Mouse (Mus musculus): ENCODE data around the gene Tchp. TPM values are rescaled to one million over a fixed set of nuclear protein-coding genes. Genes with fewer than 3 reads are reported as not detected.

Tchp gene
- total and polyA plus RNA-seq, 2 experiments from 2014 or later = 11.2 to 14.4 TPM

DNA sequence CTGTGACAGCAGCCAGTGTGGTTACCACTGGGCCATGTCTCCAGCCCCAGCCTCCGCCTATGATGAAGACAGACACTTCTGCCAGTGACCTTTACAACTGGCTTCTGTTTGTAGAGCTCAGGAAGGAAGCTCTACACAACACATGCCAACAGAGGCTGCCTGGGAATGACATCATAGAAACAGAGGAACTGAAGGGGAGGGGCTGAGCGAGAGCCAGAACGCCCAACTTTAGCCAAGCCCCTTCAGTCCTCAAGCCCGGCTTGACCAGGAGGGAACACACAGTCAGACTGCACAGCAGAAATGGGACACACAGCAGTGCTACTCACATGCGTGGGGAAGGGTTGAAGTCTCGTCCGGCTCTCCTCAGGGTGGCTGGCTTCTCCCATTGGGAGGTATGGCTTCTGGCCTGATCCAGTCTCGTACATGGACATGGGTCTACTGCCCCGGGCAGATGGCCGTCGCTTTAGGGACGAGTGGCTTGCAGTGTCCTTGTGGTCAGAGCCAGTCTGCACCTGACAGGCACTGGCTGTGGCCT is 31.2 kb downstream of the Tchp start:
- Histone ChIP-seq H3K4me1 (ENCODE audit: insufficient read depth, low read length) (no peaks in the 10 kb centered on the region), H3K9ac (replicated peaks; ENCODE audit: low read length, poor library complexity, severe bottlenecking) (no peak overlapping the region), H3K9me3 (ENCODE audit: low read length) (no peaks in the 10 kb centered on the region), H3K27me3 (ENCODE audit: insufficient read depth, low read length) (no peaks in the 10 kb centered on the region), H3K4me2 (ENCODE audit: low read depth, low read length, poor library complexity, severe bottlenecking) (no peak overlapping the region), H3K36me3 (ENCODE audit: insufficient read depth, low read length) (peaks cover 78% of the 10 kb centered on the region), H3K4me3 (ENCODE audit: low read depth, low read length) (no peak overlapping the region), H3K27ac (ENCODE audit: low read depth, low read length) (no peak overlapping the region)
- 89% methylated on average over 12 of the region's 12 CpGs for WGBS
- DNase-seq (ENCODE audit: low spot score) (peak; percentile 21), ATAC-seq (ENCODE audit: low FRiP score) (no peak)
- TF ChIP-seq CTCF (IDR thresholded peaks at IDR 0.05) = no peak

DNA sequence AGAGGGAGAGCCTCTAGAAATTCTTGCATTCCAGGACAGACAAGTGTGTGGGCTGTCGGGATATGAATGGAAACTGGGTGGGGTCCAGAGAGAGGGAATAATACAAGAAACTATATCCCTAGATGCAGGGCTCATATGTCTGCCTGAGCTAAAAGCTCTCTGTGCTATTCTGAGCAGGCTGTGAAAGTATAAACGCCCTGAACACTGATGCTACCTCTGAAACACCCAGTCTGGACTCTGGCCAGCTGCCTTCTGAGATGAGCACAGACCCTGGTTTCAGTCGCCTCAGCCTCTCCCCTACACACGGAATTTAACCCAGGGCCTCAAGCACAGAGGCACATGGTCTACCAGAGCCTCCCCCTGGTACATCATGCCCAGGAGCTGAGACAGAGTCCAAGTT is 33.0 kb downstream of the Tchp start:
- Histone ChIP-seq H3K27me3 (ENCODE audit: insufficient read depth, low read length) (no peaks in the 10 kb centered on the region), H3K4me3 (ENCODE audit: low read depth, low read length) (no peak overlapping the region), H3K4me1 (ENCODE audit: insufficient read depth, low read length) (no peaks in the 10 kb centered on the region), H3K9ac (replicated peaks; ENCODE audit: low read length, poor library complexity, severe bottlenecking) (no peak overlapping the region), H3K27ac (ENCODE audit: low read depth, low read length) (no peak overlapping the region), H3K36me3 (ENCODE audit: insufficient read depth, low read length) (peaks cover 91% of the 10 kb centered on the region), H3K9me3 (ENCODE audit: low read length) (no peaks in the 10 kb centered on the region), H3K4me2 (ENCODE audit: low read depth, low read length, poor library complexity, severe bottlenecking) (no peak overlapping the region)
- WGBS = 68% methylated on average over 4 of the region's 4 CpGs
- ATAC-seq (ENCODE audit: low FRiP score) (no peak), DNase-seq (ENCODE audit: low spot score) (no peak)
- TF ChIP-seq CTCF (IDR thresholded peaks at IDR 0.05) = no peak

DNA sequence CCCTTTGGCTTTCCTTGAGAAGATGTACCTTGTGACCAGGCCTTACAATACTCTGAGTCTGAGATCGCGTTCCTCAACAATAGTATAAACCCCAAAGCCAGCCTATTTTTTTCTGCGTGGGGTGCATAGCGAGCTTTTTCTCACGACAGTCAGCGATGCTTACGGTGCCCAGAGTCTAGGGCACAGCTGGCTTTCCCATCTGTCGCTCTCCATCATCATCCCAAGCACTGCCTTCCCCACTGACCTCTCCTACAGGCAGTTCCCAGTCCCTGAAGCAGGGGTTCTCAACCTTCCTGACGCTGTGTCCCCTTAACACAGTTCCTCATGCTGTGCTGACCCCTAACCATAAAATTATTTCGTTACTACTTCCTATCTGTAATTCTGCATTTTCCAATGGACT is 35.0 kb downstream of the Tchp start:
- ATAC-seq (ENCODE audit: low FRiP score) = no peak
- WGBS = 94% methylated on average over 10 of the region's 10 CpGs
- H3K4me2 ChIP-seq (ENCODE audit: low read depth, low read length, poor library complexity, severe bottlenecking) = no peak overlapping the region
- H3K4me3 ChIP-seq (ENCODE audit: low read depth, low read length) = no peak overlapping the region
- no peaks in the 10 kb centered on the region for H3K9me3 ChIP-seq (ENCODE audit: low read length)
- no peak overlapping the region for H3K9ac ChIP-seq (replicated peaks; ENCODE audit: low read length, poor library complexity, severe bottlenecking)
- DNase-seq (ENCODE audit: low spot score) = no peak
- no peaks in the 10 kb centered on the region for H3K4me1 ChIP-seq (ENCODE audit: insufficient read depth, low read length)
- no peak overlapping the region for H3K27ac ChIP-seq (ENCODE audit: low read depth, low read length)
- TF ChIP-seq CTCF (IDR thresholded peaks at IDR 0.05) = no peak
- peaks cover 79% of the 10 kb centered on the region for H3K36me3 ChIP-seq (ENCODE audit: insufficient read depth, low read length)
- H3K27me3 ChIP-seq (ENCODE audit: insufficient read depth, low read length) = no peaks in the 10 kb centered on the region

DNA sequence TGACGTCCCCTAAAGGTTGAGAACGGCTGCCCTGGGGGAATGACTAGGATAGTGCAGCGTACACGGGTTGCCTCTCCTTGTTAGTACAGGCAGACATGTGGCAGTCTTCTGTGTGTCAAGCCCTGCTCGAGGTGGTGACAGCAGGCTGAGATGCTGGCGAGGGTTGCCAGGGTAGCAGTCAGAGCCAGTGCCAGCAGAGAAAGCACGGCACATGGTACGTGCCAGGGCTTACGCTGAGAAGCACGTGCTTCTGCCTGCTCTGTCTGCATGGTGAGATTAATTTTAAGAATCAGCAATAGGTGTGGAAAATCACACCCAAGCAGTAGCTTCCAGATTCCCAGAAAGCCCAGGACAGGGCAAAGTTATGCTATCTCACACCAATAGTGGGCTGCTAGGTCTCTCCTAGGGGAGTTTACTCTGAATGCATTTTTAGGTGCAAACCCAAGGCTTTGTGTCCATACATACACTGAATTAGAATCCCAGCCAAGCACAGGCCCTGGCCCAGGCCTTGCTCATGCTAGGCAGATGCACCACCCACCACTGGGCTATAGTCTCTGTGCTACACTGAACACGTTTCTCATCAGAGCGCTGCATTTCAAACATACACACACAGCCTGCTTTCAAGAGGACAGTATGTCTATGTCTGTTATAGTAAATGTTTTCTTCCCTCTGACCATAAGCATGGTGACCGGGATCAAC is 35.6 kb downstream of the Tchp start:
- no peaks in the 10 kb centered on the region for H3K27me3 ChIP-seq (ENCODE audit: insufficient read depth, low read length)
- no peaks in the 10 kb centered on the region for H3K9me3 ChIP-seq (ENCODE audit: low read length)
- H3K4me3 ChIP-seq (ENCODE audit: low read depth, low read length) = no peak overlapping the region
- no peak overlapping the region for H3K27ac ChIP-seq (ENCODE audit: low read depth, low read length)
- no peak for ATAC-seq (ENCODE audit: low FRiP score)
- TF ChIP-seq CTCF (IDR thresholded peaks at IDR 0.05) = no peak
- no peak overlapping the region for H3K9ac ChIP-seq (replicated peaks; ENCODE audit: low read length, poor library complexity, severe bottlenecking)
- no peak overlapping the region for H3K4me2 ChIP-seq (ENCODE audit: low read depth, low read length, poor library complexity, severe bottlenecking)
- peaks cover 77% of the 10 kb centered on the region for H3K36me3 ChIP-seq (ENCODE audit: insufficient read depth, low read length)
- H3K4me1 ChIP-seq (ENCODE audit: insufficient read depth, low read length) = no peaks in the 10 kb centered on the region
- 88% methylated on average over 13 of the region's 13 CpGs for WGBS
- peak; percentile 78 for DNase-seq (ENCODE audit: low spot score)

DNA sequence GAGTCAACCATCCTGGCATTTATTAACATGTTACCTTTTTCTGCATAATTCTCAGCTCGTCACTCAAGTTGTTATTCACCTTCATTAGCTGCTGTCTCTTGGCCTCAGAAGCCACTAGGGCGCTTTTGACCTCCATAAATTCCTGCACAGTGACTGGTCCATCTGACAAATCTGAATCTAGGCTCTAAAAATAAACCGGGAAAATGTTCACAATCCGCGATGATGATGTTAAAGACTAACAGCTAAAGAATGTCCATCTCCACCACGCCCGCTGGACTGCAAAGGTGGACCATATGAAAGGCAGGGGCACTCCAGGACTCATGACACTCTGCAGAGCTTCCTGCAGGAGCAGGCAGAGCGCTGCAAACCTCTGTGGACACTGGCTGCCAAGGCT is 36.1 kb downstream of the Tchp start:
- no peak for DNase-seq (ENCODE audit: low spot score)
- peaks cover 76% of the 10 kb centered on the region for H3K36me3 ChIP-seq (ENCODE audit: insufficient read depth, low read length)
- H3K4me1 ChIP-seq (ENCODE audit: insufficient read depth, low read length) = no peaks in the 10 kb centered on the region
- no peak overlapping the region for H3K27ac ChIP-seq (ENCODE audit: low read depth, low read length)
- ATAC-seq (ENCODE audit: low FRiP score) = no peak
- no peak for TF ChIP-seq CTCF (IDR thresholded peaks at IDR 0.05)
- H3K9me3 ChIP-seq (ENCODE audit: low read length) = no peaks in the 10 kb centered on the region
- WGBS = 93% methylated on average over 8 of the region's 8 CpGs
- no peaks in the 10 kb centered on the region for H3K27me3 ChIP-seq (ENCODE audit: insufficient read depth, low read length)
- no peak overlapping the region for H3K4me2 ChIP-seq (ENCODE audit: low read depth, low read length, poor library complexity, severe bottlenecking)
- H3K4me3 ChIP-seq (ENCODE audit: low read depth, low read length) = no peak overlapping the region
- no peak overlapping the region for H3K9ac ChIP-seq (replicated peaks; ENCODE audit: low read length, poor library complexity, severe bottlenecking)

DNA sequence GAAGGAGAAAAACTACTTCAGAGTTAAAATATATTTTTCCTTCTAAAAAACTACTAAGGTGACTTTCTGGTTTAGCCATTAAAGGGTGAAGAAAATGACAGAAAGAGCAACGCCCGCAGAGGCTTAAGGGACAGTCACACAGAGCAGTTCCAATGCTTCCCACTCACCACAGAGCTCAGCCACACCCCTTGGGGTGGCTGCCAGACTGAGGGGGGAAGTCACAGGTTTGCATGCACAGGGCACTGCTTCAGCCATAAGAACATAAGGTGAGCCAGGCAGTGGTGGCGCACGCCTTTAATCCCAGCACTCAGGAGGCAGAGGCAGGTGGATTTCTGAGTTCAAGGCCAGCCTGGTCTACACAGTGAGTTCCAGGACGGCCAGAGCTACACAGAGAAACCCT is 38.0 kb downstream of the Tchp start:
- Histone ChIP-seq H3K9me3 (ENCODE audit: low read length) (no peaks in the 10 kb centered on the region), H3K4me2 (ENCODE audit: low read depth, low read length, poor library complexity, severe bottlenecking) (no peak overlapping the region), H3K27me3 (ENCODE audit: insufficient read depth, low read length) (no peaks in the 10 kb centered on the region), H3K27ac (ENCODE audit: low read depth, low read length) (no peak overlapping the region), H3K4me1 (ENCODE audit: insufficient read depth, low read length) (no peaks in the 10 kb centered on the region), H3K36me3 (ENCODE audit: insufficient read depth, low read length) (peaks cover 76% of the 10 kb centered on the region), H3K4me3 (ENCODE audit: low read depth, low read length) (no peak overlapping the region), H3K9ac (replicated peaks; ENCODE audit: low read length, poor library complexity, severe bottlenecking) (no peak overlapping the region)
- 88% methylated on average over 5 of the region's 5 CpGs for WGBS
- no peak for ATAC-seq (ENCODE audit: low FRiP score)
- TF ChIP-seq CTCF (IDR thresholded peaks at IDR 0.05) = no peak
- no peak for DNase-seq (ENCODE audit: low spot score)
